Mouse (Mus musculus) kidney, embryonic 14.5 days (tissue): ENCODE data around the gene Ecsit. TPM values are rescaled to one million over a fixed set of nuclear protein-coding genes. Genes with fewer than 3 reads are reported as not detected.
A peak's percentile ranks its signal among the peaks of the same experiment; 100 is the strongest.

Experiments used
- ATAC-seq: fragments of 200-750 bp; cut with Nextera tagmentation; 2 replicates; pipeline ENCODE4 v1.8.0; 2017; ENCODE audit warnings: moderate number of reproducible peaks, mild to moderate bottlenecking, moderate TSS enrichment, moderate library complexity; ENCODE audit not compliant: low FRiP score, low TSS enrichment
- H3K27ac ChIP-seq: fragments of 300-500 bp; sonication (generic); 2 replicates; pipeline ENCODE4 v1.5.1; 2014; ENCODE audit warnings: low read depth, mild to moderate bottlenecking, low read length, moderate library complexity, mixed read lengths
- H3K27me3 ChIP-seq: fragments of 300-500 bp; sonication (generic); 2 replicates; pipeline ENCODE4 v1.6.1; 2014; ENCODE audit warnings: mild to moderate bottlenecking, low read length; ENCODE audit not compliant: control insufficient read depth, insufficient read depth
- H3K36me3 ChIP-seq: fragments of 300-500 bp; sonication (generic); 2 replicates; pipeline ENCODE4 v1.6.1; 2014; ENCODE audit warnings: low read length, mixed read lengths; ENCODE audit not compliant: control insufficient read depth, insufficient read depth
- H3K4me1 ChIP-seq: fragments of 300-500 bp; sonication (generic); 2 replicates; pipeline ENCODE4 v1.6.1; 2014; ENCODE audit warnings: low read length, mixed read lengths; ENCODE audit not compliant: control insufficient read depth, insufficient read depth
- H3K4me2 ChIP-seq: fragments of 300-500 bp; sonication (generic); replicated peaks from 2 replicates; pipeline ENCODE4 v1.6.1; 2014; ENCODE audit warnings: low read depth, mild to moderate bottlenecking, low read length
- H3K4me3 ChIP-seq: fragments of 300-500 bp; sonication (generic); 2 replicates; pipeline ENCODE4 v1.5.1; 2014; ENCODE audit warnings: mild to moderate bottlenecking, low read length
- H3K9ac ChIP-seq: fragments of 300-500 bp; sonication (generic); 2 replicates; pipeline ENCODE4 v1.6.1; 2014; ENCODE audit warnings: low read depth, mild to moderate bottlenecking, low read length, moderate library complexity
- H3K9me3 ChIP-seq: fragments of 300-500 bp; sonication (generic); 2 replicates; pipeline ENCODE4 v1.6.1; 2016; ENCODE audit warnings: low read length; ENCODE audit not compliant: control insufficient read depth
- WGBS: fragments of 180-500 bp; shearing (Covaris S2); extraction: QIAGEN DNeasy Blood & Tissue Kit; methylation state at CpG from one replicate; pipeline ENCODE4 v1.1.7; 2014; 5-methylcytosine and 5-hydroxymethylcytosine counted together
- polyA plus RNA-seq: library from polyadenylated mRNA; unstranded; fragments of >200 nt; fragmentation: Nextera tagmentation; extraction: Ambion mirVana; gene quantifications from 2 replicates; pipeline ENCODE4 v1.2.1, GENCODE M21; 2014

The Ecsit gene
- polyA plus RNA-seq, 1 experiment from 2014 or later = 41.5 TPM

- no peak overlapping the region for H3K27ac ChIP-seq
- peak; percentile 74 for ATAC-seq
- H3K27me3 ChIP-seq = peaks cover 49% of the 10 kb centered on the region
- WGBS = 2% methylated on average over 32 of the region's 43 CpGs
- no peaks in the 10 kb centered on the region for H3K36me3 ChIP-seq
- H3K9ac ChIP-seq = no peak overlapping the region
- H3K9me3 ChIP-seq = no peaks in the 10 kb centered on the region
- peaks cover 20% of the 10 kb centered on the region for H3K4me1 ChIP-seq
- peak overlapping the region; percentile 74 for H3K4me2 ChIP-seq
- peak overlapping the region; percentile 34 for H3K4me3 ChIP-seq
These were observed 34.8 kb downstream of the Ecsit start for GRCm38 (mm10) chr9:22050351-22050889.

- WGBS = 58% methylated on average over 4 of the region's 4 CpGs
- ATAC-seq = 0 out of 2 replicates have a peak, but pooled peaks have one; percentile 7
- Histone ChIP-seq H3K27me3 (peaks cover 49% of the 10 kb centered on the region), H3K36me3 (no peaks in the 10 kb centered on the region), H3K9ac (no peak overlapping the region), H3K9me3 (no peaks in the 10 kb centered on the region), H3K4me1 (peaks cover 19% of the 10 kb centered on the region), H3K4me3 (no peak overlapping the region), H3K27ac (no peak overlapping the region), H3K4me2 (no peak overlapping the region)
These were observed 35.4 kb downstream of the Ecsit start for GRCm38 (mm10) chr9:22049721-22050270.

DNA sequence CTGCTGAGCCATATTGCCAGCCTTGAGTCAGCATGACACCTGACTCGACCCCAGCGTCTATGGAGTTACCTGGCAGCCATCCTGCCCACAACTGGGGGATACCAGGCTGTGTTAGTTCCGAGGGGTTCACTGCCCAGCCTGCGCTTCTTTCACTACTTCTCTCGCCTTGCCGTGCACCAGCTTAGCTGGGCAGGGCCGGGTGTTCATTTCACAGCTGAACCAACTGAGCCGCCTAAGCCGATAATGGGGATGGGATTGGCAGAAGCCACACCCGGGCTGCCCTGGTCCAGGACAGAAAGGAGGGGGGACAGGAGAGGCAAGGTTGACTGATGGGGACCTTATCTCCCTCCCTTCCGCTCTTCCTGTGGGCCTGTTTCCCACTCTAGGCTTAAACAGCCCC, 35.9 kb downstream of the Ecsit start:
- Histone ChIP-seq H3K4me1 (peaks cover 14% of the 10 kb centered on the region), H3K9me3 (no peaks in the 10 kb centered on the region), H3K9ac (no peak overlapping the region), H3K4me2 (no peak overlapping the region), H3K27ac (no peak overlapping the region), H3K36me3 (no peaks in the 10 kb centered on the region), H3K27me3 (peaks cover 45% of the 10 kb centered on the region), H3K4me3 (no peak overlapping the region)
- no peak for ATAC-seq
- WGBS = 78% methylated on average over 11 of the region's 11 CpGs

- Histone ChIP-seq H3K27me3 (peaks cover 32% of the 10 kb centered on the region), H3K27ac (no peak overlapping the region), H3K4me2 (no peak overlapping the region), H3K36me3 (no peaks in the 10 kb centered on the region), H3K4me1 (peaks cover 13% of the 10 kb centered on the region; the same call in 1 of the 2 replicates), H3K9me3 (no peaks in the 10 kb centered on the region), H3K4me3 (no peak overlapping the region), H3K9ac (no peak overlapping the region)
- WGBS = 56% methylated on average over 9 of the region's 9 CpGs
- no peak for ATAC-seq
These were observed 37.9 kb downstream of the Ecsit start for GRCm38 (mm10) chr9:22047329-22047728.

- ATAC-seq = no peak
- Histone ChIP-seq H3K27ac (no peak overlapping the region), H3K4me2 (no peak overlapping the region), H3K9ac (no peak overlapping the region), H3K4me1 (no peaks in the 10 kb centered on the region), H3K4me3 (no peak overlapping the region), H3K36me3 (no peaks in the 10 kb centered on the region), H3K27me3 (no peaks in the 10 kb centered on the region), H3K9me3 (no peaks in the 10 kb centered on the region)
- WGBS = 55% methylated on average over 2 of the region's 2 CpGs
These were observed 43.4 kb downstream of the Ecsit start for GRCm38 (mm10) chr9:22041832-22042231.

DNA sequence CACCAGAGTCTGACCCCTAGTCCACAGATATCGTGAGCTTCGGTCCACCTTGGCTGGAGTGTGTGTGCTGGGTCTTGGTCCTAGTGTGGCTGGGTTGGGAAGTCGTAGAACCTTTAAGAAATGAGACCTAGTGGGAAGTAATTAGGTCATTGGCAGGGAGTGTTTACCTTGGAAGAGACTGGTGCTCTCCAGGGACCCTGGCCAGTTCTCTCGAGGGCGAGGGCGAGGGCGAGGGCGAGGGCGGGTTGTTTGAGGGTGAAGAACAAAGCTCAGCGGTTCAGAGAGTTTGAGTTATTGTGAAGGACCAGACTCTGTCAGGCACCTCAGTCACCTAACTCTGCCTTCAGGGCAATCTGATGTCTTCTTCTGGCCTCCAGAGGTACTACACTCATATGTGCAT, 47.4 kb downstream of the Ecsit start:
- Histone ChIP-seq H3K36me3 (no peaks in the 10 kb centered on the region), H3K4me1 (no peaks in the 10 kb centered on the region), H3K27ac (no peak overlapping the region), H3K4me2 (no peak overlapping the region), H3K4me3 (no peak overlapping the region), H3K9ac (no peak overlapping the region), H3K27me3 (no peaks in the 10 kb centered on the region), H3K9me3 (no peaks in the 10 kb centered on the region)
- ATAC-seq = no peak
- WGBS = 66% methylated on average over 10 of the region's 10 CpGs

DNA sequence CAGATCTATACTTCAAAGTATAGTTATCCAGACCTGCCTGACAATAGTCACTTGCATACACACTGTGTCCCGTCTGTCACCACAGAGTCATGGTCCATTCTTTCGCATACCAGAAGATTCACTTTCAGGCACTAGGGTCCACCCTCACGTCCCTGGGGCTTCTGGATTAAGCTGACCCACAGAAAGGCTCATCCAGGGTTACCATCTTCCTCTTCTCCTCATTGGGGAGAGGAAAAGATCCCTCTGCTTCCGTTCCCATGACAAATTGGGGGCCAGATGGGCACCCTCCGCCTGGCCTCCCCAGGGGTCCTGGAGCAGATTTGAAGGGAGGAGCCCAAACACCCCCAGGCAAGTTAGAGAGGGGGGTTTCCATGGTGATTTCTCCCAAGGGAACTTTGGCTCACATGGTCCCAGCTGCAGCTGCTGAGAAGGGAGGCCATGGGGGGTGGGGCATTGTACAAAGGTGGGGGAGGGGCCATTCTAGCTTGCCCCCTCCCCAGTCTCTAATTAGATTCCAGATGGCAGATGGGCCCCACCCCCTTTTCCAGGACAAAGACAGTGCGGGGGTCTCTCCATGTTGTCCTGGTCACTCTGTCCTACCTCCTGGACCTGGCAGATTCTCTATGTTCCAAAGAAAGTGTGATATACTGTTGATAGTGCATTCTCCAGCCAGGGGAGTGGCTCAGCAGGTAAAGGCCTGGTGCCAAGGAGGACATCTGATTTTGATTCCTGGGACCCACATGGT, 49.8 kb downstream of the Ecsit start:
- 59% methylated on average over 6 of the region's 6 CpGs for WGBS
- H3K4me2 ChIP-seq = no peak overlapping the region
- H3K9ac ChIP-seq = no peak overlapping the region
- no peaks in the 10 kb centered on the region for H3K27me3 ChIP-seq
- ATAC-seq = no peak
- H3K4me3 ChIP-seq = no peak overlapping the region
- no peaks in the 10 kb centered on the region for H3K36me3 ChIP-seq
- no peak overlapping the region for H3K27ac ChIP-seq
- no peaks in the 10 kb centered on the region for H3K9me3 ChIP-seq
- H3K4me1 ChIP-seq = no peaks in the 10 kb centered on the region

DNA sequence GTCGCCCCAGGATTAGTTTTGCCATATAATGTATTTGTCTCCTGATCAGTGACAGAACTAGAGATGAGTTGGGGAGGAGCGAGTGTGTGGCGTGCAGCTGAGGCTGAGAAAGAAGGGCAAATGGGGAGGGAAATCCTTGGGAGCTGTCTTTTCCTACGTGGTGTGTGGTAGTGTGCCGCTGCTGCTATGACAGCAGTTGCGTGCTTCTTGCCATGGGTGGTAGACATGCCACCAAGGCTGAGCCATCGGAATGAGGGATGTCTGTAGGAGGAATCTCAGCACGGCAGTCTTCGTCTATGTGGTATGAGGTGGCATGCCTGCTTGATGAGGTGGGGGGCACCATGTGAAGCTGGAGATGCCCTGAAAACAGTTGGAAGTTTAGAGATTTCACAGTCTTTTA, 54.9 kb downstream of the Ecsit start:
- Histone ChIP-seq H3K36me3 (no peaks in the 10 kb centered on the region), H3K9ac (no peak overlapping the region), H3K4me3 (no peak overlapping the region), H3K27ac (no peak overlapping the region), H3K4me2 (no peak overlapping the region), H3K9me3 (no peaks in the 10 kb centered on the region), H3K4me1 (no peaks in the 10 kb centered on the region), H3K27me3 (no peaks in the 10 kb centered on the region)
- ATAC-seq = no peak
- WGBS = 93% methylated on average over 9 of the region's 9 CpGs

DNA sequence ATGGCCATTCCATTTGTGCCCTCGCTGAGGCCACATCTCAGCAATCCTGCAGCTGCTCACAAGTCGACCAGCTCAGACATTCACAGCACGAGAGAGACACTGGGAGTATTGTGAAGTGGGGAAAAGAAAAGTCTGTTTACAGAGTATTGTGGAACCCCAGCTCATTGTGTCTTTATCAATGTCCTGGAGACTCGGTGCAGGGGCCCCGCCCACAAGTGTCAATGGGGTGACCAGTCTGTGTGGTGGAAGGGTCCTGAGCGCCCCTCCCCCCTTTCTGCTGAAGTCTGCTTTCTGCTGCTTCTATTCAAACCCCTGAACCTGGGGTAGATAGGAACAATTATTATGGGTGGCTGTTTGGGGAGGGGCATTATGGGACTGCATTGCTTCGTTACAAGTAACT, 56.8 kb downstream of the Ecsit start:
- Histone ChIP-seq H3K9ac (no peak overlapping the region), H3K4me1 (no peaks in the 10 kb centered on the region)

More for the DNA sequence above, 56.8 kb downstream of the Ecsit start:
- Histone ChIP-seq H3K4me2 (no peak overlapping the region), H3K9me3 (no peaks in the 10 kb centered on the region), H3K4me3 (no peak overlapping the region), H3K27ac (no peak overlapping the region), H3K27me3 (no peaks in the 10 kb centered on the region), H3K36me3 (no peaks in the 10 kb centered on the region)
- WGBS = 63% methylated on average over 7 of the region's 7 CpGs
- ATAC-seq = no peak
